Mouse (Mus musculus): Measurements from ENCODE around the gene Daam1. TPM values are rescaled to one million over a fixed set of nuclear protein-coding genes. Genes with fewer than 3 reads are reported as not detected.

Gene Daam1
- total and polyA plus RNA-seq, 2 experiments, result 7.7 to 33.4 TPM

- Histone ChIP-seq H3K27ac (replicated peaks; ENCODE audit: insufficient read depth, low read depth, low read length) (no peak overlapping the region; the same call in 1 of the 2 replicates), H3K9ac (ENCODE audit: low read depth, low read length) (no peak overlapping the region), H3K36me3 (ENCODE audit: control insufficient read depth, insufficient read depth, low read length) (no peaks in the 10 kb centered on the region), H3K79me2 (ENCODE audit: control insufficient read depth, insufficient read depth, low read length) (peaks cover 39% of the 10 kb centered on the region), H3K4me3 (ENCODE audit: insufficient read depth, low read depth, low read length) (no peak overlapping the region), H3K27me3 (ENCODE audit: control insufficient read depth, insufficient read depth, low read length) (no peaks in the 10 kb centered on the region), H3K4me1 (ENCODE audit: control insufficient read depth, insufficient read depth, low read length) (peaks cover 16% of the 10 kb centered on the region)
- no peak for DNase-seq (ENCODE audit: extremely low read depth, low read depth, low spot score)
- 57% methylated on average over 5 of the region's 5 CpGs for WGBS
- TF ChIP-seq POLR2A (IDR thresholded peaks at IDR 0.05; ENCODE audit: extremely low read depth, insufficient read depth, low read length), result no peak
- no peak for TF ChIP-seq CTCF (IDR thresholded peaks at IDR 0.05; ENCODE audit: low read depth, low read length)
Observed at GRCm38 (mm10) chr12:71847617-71848016, 16.7 kb downstream of the Daam1 start.

GRCm38 (mm10) chr12:71848037-71848776 is 17.3 kb downstream of the Daam1 start:
- H3K36me3 ChIP-seq (ENCODE audit: control insufficient read depth, insufficient read depth, low read length), result no peaks in the 10 kb centered on the region
- H3K9ac ChIP-seq (ENCODE audit: low read depth, low read length), result no peak overlapping the region
- H3K4me3 ChIP-seq (ENCODE audit: insufficient read depth, low read depth, low read length), result no peak overlapping the region
- WGBS, result 11% methylated on average over 5 of the region's 5 CpGs
- no peaks in the 10 kb centered on the region for H3K27me3 ChIP-seq (ENCODE audit: control insufficient read depth, insufficient read depth, low read length)
- peak; percentile 89 for DNase-seq (ENCODE audit: extremely low read depth, low read depth, low spot score)
- peak overlapping the region; percentile 86 for H3K27ac ChIP-seq (replicated peaks; ENCODE audit: insufficient read depth, low read depth, low read length)
- no peak for TF ChIP-seq POLR2A (IDR thresholded peaks at IDR 0.05; ENCODE audit: extremely low read depth, insufficient read depth, low read length)
- TF ChIP-seq CTCF (IDR thresholded peaks at IDR 0.05; ENCODE audit: low read depth, low read length), result no peak
- H3K4me1 ChIP-seq (ENCODE audit: control insufficient read depth, insufficient read depth, low read length), result peaks cover 15% of the 10 kb centered on the region
- peaks cover 35% of the 10 kb centered on the region; the same call in 1 of the 2 replicates for H3K79me2 ChIP-seq (ENCODE audit: control insufficient read depth, insufficient read depth, low read length)

GRCm38 (mm10) chr12:71849051-71849450 is 18.2 kb downstream of the Daam1 start:
- WGBS, result 51% methylated on average over 7 of the region's 7 CpGs
- Histone ChIP-seq H3K27ac (replicated peaks; ENCODE audit: insufficient read depth, low read depth, low read length) (peak overlapping the region; percentile 86), H3K36me3 (ENCODE audit: control insufficient read depth, insufficient read depth, low read length) (no peaks in the 10 kb centered on the region), H3K9ac (ENCODE audit: low read depth, low read length) (no peak overlapping the region), H3K4me1 (ENCODE audit: control insufficient read depth, insufficient read depth, low read length) (peaks cover 19% of the 10 kb centered on the region), H3K27me3 (ENCODE audit: control insufficient read depth, insufficient read depth, low read length) (no peaks in the 10 kb centered on the region), H3K4me3 (ENCODE audit: insufficient read depth, low read depth, low read length) (no peak overlapping the region), H3K79me2 (ENCODE audit: control insufficient read depth, insufficient read depth, low read length) (peaks cover 33% of the 10 kb centered on the region; the same call in 1 of the 2 replicates)
- no peak for TF ChIP-seq POLR2A (IDR thresholded peaks at IDR 0.05; ENCODE audit: extremely low read depth, insufficient read depth, low read length)
- TF ChIP-seq CTCF (IDR thresholded peaks at IDR 0.05; ENCODE audit: low read depth, low read length), result no peak
- DNase-seq (ENCODE audit: extremely low read depth, low read depth, low spot score), result peak; percentile 70

GRCm38 (mm10) chr12:71850135-71850534 is 19.3 kb downstream of the Daam1 start:
- DNase-seq (ENCODE audit: extremely low read depth, low read depth, low spot score), result no peak
- no peak for TF ChIP-seq CTCF (IDR thresholded peaks at IDR 0.05; ENCODE audit: low read depth, low read length)
- no peak for TF ChIP-seq POLR2A (IDR thresholded peaks at IDR 0.05; ENCODE audit: extremely low read depth, insufficient read depth, low read length)
- Histone ChIP-seq H3K79me2 (ENCODE audit: control insufficient read depth, insufficient read depth, low read length) (peaks cover 32% of the 10 kb centered on the region; the same call in 1 of the 2 replicates), H3K4me1 (ENCODE audit: control insufficient read depth, insufficient read depth, low read length) (peaks cover 25% of the 10 kb centered on the region), H3K4me3 (ENCODE audit: insufficient read depth, low read depth, low read length) (no peak overlapping the region), H3K27ac (replicated peaks; ENCODE audit: insufficient read depth, low read depth, low read length) (no peak overlapping the region), H3K36me3 (ENCODE audit: control insufficient read depth, insufficient read depth, low read length) (no peaks in the 10 kb centered on the region), H3K9ac (ENCODE audit: low read depth, low read length) (no peak overlapping the region), H3K27me3 (ENCODE audit: control insufficient read depth, insufficient read depth, low read length) (no peaks in the 10 kb centered on the region)
- 38% methylated on average over 5 of the region's 5 CpGs for WGBS

GRCm38 (mm10) chr12:71852678-71853077 is 21.8 kb downstream of the Daam1 start:
- H3K4me1 ChIP-seq (ENCODE audit: control insufficient read depth, insufficient read depth, low read length), result peaks cover 30% of the 10 kb centered on the region
- WGBS, result 79% methylated on average over 7 of the region's 7 CpGs

GRCm38 (mm10) chr12:71853694-71854093 is 22.8 kb downstream of the Daam1 start:
- no peak for TF ChIP-seq POLR2A (IDR thresholded peaks at IDR 0.05; ENCODE audit: extremely low read depth, insufficient read depth, low read length)
- no peak for TF ChIP-seq CTCF (IDR thresholded peaks at IDR 0.05; ENCODE audit: low read depth, low read length)
- Histone ChIP-seq H3K27ac (replicated peaks; ENCODE audit: insufficient read depth, low read depth, low read length) (no peak overlapping the region), H3K4me3 (ENCODE audit: insufficient read depth, low read depth, low read length) (no peak overlapping the region), H3K79me2 (ENCODE audit: control insufficient read depth, insufficient read depth, low read length) (peaks cover 48% of the 10 kb centered on the region; the same call in 1 of the 2 replicates), H3K9ac (ENCODE audit: low read depth, low read length) (no peak overlapping the region), H3K36me3 (ENCODE audit: control insufficient read depth, insufficient read depth, low read length) (no peaks in the 10 kb centered on the region), H3K4me1 (ENCODE audit: control insufficient read depth, insufficient read depth, low read length) (peaks cover 28% of the 10 kb centered on the region), H3K27me3 (ENCODE audit: control insufficient read depth, insufficient read depth, low read length) (no peaks in the 10 kb centered on the region)
- DNase-seq (ENCODE audit: extremely low read depth, low read depth, low spot score), result no peak
- 28% methylated on average over 3 of the region's 3 CpGs for WGBS

More at GRCm38 (mm10) chr12:71852678-71853077, 21.8 kb downstream of the Daam1 start:
- Histone ChIP-seq H3K79me2 (ENCODE audit: control insufficient read depth, insufficient read depth, low read length) (peaks cover 42% of the 10 kb centered on the region; the same call in 1 of the 2 replicates), H3K27me3 (ENCODE audit: control insufficient read depth, insufficient read depth, low read length) (no peaks in the 10 kb centered on the region), H3K4me3 (ENCODE audit: insufficient read depth, low read depth, low read length) (no peak overlapping the region), H3K36me3 (ENCODE audit: control insufficient read depth, insufficient read depth, low read length) (no peaks in the 10 kb centered on the region), H3K9ac (ENCODE audit: low read depth, low read length) (no peak overlapping the region), H3K27ac (replicated peaks; ENCODE audit: insufficient read depth, low read depth, low read length) (no peak overlapping the region)
- DNase-seq (ENCODE audit: extremely low read depth, low read depth, low spot score), result no peak
- TF ChIP-seq POLR2A (IDR thresholded peaks at IDR 0.05; ENCODE audit: extremely low read depth, insufficient read depth, low read length), result no peak
